Mouse (Mus musculus): ENCODE measurements around the gene Gm28308.

The Gm28308 gene

DNA sequence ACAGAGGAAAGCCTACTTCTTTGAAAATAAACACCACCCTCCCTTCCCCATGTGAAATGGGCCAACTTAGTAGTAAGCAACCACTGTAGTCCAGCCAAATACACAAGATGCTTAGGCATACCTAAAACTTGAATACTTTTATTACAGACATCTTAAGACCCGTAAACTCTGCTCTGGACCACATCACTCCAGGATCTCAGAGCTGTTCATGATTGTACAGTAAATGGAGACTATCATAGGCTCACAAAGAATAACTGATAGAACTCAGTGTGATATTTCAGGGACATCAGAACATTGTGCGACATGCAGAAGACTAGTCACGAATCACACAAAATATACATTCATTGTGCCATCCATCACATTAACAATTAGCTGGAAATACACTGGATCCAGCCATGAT is 57.7 kb downstream of the Gm28308 start:
- no peak for DNase-seq (ENCODE audit: low spot score in 2 of 2)

DNA sequence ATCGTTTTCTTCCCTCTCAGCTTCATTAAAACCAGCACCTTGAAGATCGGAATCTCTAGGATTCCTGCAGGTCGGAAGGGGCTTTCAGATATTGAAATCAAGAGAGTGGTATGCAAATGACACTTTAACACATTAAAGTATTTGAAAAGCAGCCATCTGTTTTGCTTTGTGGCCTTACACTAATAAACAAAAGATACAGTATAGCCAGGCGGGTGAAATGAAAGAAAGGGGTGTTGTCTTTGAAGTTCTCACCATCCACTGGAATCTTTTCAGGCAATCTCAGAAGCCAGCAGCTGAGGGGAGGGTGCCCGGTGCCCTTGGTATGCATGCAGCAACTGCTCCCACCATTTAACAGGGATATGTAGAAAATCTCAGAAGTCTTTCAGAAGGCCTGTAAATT is 59.1 kb downstream of the Gm28308 start:
- DNase-seq (ENCODE audit: low spot score in 2 of 2) = no peak

DNA sequence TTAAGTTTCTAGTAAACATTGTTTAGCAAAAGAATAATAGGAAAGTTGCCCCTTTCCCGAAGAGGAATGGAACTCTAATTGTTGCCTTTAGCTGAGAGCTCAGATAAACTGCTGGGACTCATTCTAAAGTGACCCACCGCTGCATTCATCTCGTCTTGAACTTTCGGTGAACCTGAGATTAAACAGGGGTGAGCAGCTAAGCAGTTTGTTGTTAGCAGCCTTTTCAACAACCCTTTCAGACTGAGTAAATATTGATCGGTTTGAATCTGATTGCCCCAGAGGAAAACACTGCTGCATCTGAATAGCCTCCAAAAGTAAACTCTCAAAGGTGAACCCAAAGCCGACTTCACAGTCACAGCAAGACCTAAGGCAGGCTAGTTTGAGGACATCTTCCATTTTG is 59.9 kb downstream of the Gm28308 start:
- DNase-seq (ENCODE audit: low spot score in 2 of 2) = no peak

DNA sequence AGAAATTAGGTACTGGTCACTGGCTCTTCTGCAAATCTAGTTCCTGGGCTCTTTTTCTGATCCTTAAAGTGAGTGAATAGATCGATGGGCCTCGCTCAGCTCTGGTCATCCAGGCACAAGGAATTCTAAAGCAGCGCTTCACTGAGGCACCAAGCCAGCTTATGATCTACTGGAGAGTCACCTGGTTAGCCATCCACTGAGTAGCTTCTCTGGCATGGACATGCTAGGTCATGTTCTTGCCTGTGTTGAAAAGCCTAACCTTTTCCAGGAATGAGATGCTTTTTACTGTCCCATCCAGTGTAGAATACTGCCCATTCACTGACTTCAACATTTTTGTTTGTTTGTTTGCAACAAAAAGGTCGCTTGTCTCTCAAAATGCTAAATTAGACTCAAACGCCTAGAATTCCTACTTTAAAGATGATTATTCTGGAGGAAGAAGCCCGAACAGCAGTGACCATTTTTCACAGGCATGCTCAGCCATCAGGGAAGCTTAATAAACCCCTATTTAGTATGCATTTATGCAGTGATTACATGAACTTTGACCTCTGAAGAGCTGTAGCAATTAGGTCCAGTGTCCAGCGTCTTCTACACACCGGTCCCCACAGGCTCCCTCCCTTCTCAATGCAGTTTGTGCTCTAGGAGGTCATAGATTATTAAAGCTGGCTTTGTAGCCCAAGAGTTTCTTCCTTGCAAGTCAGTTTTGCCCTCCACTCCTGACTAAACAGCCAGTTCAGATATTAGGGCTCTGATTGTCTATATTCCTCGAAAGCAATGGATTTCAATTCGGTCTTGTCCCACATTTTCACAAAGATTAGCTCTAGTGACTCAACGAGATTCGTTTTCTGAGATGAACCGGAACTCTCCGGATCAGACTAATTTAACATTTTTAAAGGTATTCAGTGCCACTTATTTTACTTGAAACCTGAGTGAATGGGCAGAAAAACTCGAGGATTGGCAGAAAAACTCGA is 60.6 kb downstream of the Gm28308 start:
- DNase-seq (ENCODE audit: low spot score in 2 of 2) = no peak

DNA sequence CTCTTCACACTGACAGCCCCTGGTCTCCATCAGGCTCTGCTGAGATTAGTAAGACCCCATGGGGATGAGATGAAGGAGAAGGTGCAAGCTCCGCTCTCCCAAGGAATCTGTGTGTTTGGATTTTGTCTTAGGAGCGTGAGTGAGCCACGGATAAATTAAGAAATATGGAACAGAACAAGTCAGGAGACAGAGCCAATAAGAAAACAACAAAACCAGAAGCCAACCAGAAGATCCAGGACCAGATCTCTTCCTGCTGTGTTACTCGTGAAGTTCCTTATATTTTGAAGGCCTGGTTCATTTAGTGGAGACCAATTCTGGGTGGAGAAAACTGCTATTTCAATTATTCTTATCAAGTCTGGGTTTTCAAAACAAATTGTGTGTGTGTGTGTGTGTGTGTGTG is 61.6 kb downstream of the Gm28308 start:
- no peak for DNase-seq (ENCODE audit: low spot score in 2 of 2)

DNA sequence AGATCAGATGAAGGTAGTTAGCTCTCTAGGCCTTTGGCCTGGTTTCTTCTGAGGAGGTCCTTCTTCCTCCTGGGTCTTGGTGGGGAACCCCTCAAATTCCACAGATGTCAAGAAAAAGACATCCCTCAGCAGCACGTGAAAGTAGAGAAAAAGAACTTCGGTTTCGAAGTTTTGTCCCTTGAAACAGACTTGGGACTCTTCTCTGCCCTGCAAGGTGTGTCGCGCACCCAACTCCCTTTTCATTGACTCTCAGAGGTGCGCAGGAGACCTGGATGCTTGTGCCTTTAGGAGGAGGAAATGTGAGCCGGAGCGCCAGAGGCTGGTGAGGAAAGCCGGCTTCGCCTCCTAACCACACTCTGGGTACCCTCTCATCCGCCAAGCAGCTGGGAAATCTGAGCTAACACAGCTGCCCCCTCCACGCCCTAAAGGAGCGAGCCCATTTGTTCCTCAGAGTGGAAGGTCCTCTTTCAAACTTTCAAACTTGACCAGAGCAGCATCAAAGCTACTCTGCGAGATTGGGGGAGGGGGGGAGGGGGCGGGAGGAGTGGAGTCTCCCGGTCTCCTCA is 62.7 kb downstream of the Gm28308 start:
- DNase-seq (ENCODE audit: low spot score in 2 of 2) = no peak

DNA sequence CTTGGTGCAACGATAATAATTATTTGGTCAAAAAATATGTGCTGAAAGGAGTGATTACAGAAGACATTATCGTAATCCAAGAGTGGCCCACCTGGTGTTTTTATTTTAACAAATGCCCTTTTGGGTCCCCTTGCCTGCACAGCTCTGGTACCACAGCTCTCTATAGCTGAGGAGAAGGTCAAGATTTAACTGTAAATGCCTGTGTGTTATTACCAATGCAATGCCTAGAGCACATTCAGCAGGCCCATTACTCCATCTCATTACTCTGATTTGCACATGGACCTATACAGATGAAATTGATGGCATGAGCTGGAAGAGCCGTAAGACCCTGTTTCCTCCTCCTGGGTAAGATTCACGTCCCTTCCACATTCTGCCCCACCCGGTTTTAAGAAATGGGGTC is 74.0 kb downstream of the Gm28308 start:
- no peak for DNase-seq (ENCODE audit: low spot score in 2 of 2)

DNA sequence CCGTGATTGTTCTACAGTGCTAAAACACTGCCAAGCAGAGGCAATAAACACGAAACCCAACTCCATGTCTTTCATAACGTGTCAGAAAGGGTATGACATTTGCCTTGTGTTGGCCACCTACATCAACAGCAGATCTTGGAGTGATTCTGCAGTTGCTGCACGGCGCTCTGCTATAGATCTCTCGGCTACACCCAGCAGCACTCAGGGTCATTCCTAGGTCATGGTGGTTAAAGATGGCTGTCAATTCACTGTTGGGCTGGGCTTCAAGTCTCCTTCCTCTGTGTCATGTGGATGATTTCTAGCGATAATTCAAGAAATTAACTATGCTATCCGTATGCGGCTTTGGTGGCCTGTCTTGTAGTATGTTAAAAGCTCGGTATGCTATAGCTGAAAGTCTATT is 74.6 kb downstream of the Gm28308 start:
- no peak for DNase-seq (ENCODE audit: low spot score in 2 of 2)

DNA sequence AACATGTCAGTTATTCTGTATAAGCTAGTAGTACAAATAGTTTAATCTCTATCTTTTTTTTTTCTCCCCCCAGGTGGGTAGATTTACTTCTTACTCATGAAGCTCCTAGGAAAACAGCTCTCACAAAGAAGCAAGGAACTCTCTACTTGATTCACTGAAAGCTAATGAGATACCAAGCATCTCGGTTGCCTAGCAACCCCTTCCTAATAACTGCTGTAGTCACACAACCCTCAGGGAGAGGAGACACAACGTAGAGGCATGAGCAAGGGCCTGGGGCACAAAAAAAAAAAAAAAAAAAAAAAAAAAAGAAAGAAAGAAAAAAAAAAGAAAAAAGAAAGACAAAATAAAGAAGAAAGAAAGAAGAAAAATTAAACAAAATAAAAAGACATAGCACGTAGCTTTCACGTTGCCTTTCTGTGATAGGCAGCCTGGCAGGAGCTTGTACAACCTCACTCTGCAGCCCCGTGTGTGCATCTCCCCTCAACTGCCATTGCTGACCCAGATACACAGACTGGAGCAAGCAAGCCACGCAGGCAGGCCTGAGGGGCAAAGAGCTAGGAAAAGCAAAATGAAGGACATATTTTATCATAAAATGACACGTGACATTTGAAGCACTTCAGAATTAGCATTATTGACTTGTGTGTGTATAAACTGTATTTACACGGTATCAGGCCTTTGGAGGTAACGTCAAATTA is 75.2 kb downstream of the Gm28308 start:
- no peak for DNase-seq (ENCODE audit: low spot score in 2 of 2)

DNA sequence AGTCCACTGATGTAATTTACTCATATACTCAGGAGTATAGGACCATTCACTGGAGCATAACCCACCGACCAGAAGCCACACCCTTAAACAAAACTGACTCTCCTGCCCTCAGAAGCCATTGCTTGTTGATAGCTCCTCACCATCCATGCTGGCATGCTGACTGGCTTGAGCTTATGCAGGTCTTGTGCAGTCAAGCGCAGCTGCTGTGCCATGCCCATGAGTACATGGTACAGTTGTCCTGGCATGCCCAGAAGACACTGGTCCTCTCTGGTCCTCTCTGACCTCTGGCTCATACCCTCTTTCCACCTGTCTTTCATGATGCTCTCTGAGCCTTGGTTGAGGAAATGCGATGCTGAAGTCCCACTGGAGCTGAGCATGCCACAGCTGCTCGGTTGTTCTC is 89.5 kb downstream of the Gm28308 start:
- no peak for DNase-seq (ENCODE audit: low spot score in 2 of 2)

DNA sequence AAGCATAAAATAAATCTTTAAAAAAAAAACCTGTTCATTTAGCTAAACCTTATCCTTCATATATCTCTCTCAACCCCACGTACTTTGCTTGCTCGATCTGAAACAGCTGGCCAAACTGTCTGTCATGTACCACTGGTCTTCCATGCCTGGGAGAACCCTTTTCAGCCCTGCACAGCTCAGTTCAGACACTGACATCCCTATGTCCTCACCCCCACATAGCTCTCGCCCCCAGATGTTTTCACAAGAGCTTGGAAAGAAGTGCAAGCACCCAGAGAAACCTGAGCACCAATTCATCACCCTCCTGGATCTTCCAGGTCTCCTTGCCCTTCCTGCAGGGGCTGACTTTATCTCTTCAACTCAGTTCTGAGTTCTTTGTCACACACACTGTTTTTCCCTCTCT is 92.0 kb downstream of the Gm28308 start:
- DNase-seq (ENCODE audit: low spot score in 2 of 2) = no peak

DNA sequence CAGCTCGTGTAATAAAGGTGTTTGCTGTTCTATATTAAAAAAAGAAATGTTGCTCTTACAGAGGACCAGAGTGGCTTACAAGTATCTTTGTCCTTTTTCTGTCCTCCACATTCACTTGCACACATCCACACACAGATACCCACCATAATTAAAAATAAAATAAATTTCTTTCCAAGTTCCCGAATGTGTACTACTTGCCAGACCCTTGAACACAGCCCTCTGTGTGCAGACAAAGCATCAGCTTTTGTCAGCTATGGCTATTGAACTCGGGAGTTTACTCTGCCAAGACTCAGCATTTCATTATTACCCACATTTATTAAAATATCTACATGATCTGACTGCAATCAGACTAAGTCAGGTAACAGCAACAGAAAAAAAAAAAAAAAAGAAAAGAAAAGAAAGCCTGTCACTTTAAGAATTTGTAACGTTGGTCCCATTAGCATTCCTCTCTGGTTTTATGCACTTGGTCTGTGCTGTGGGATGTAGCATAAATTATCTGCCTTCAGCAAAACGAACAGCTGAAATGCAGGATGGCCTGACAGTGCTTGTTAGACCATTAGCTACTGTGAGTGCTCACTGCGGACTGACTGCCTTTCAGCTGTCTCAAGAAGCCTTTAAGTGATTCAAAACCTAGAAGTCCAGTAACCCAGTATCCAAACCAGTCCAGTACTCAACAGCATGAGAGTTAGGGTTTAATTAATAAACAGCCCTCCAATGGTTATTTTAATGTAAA is 94.1 kb downstream of the Gm28308 start:
- DNase-seq (ENCODE audit: low spot score in 2 of 2) = no peak

DNA sequence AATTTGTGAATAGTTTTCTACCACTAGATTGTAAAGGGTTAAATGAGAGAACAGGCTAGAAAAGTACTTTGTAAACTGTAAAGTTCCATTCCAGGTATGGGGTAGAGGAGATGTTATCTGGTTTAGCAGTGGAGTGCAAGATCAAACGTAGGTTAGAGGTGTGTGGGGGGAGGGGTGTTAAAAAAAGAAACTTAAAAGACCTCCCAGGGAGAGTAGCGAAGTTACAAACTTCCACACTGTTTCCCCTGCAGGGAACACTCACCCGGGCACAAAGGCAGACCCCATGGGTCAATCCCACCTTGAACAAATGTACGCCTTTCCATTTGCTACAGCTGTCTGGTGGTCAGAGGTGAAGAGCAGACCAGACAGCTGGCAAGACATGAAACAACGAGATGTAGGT is 97.2 kb downstream of the Gm28308 start:
- no peak for DNase-seq (ENCODE audit: low spot score in 2 of 2)

Measured in frontal cortex, postnatal 25 days (tissue).